Mouse (Mus musculus) myocyte (in vitro differentiated cells): ENCODE results near the gene Gm13199. TPM values are rescaled to one million over a fixed set of nuclear protein-coding genes. Genes with fewer than 3 reads are reported as not detected.

Experiments
- H3K27me3 ChIP-seq: one replicate; pipeline ENCODE4 v1.6.1; 2011; ENCODE audit not compliant: control insufficient read depth, insufficient read depth, insufficient read length
- H3K36me3 ChIP-seq: one replicate; pipeline ENCODE4 v1.6.1; 2011; ENCODE audit not compliant: control insufficient read depth, insufficient read depth
- H3K4me2 ChIP-seq: one replicate; pipeline ENCODE4 v1.6.1; 2011; ENCODE audit warnings: low read depth, control low read depth
- H3K4me3 ChIP-seq: one replicate; pipeline ENCODE4 v1.5.1; 2011; ENCODE audit warnings: mild to moderate bottlenecking, control low read depth, moderate library complexity
- H3K79me2 ChIP-seq: one replicate; pipeline ENCODE4 v1.6.1; 2011; ENCODE audit not compliant: control insufficient read depth, insufficient read depth
- H3ac ChIP-seq: one replicate; pipeline ENCODE4 v1.6.1; 2011; ENCODE audit not compliant: control insufficient read depth, insufficient read length
- CEBPB ChIP-seq: IDR thresholded peaks from 2 replicates; pipeline ENCODE4 v1.6.1; 2011; ENCODE audit warnings: mild to moderate bottlenecking, moderate library complexity; ENCODE audit not compliant: poor library complexity, insufficient read depth, severe bottlenecking
- E2F4 ChIP-seq: IDR thresholded peaks from one replicate; pipeline ENCODE4 v1.6.1; 2011; ENCODE audit warnings: mild to moderate bottlenecking, control low read depth, moderate library complexity; ENCODE audit not compliant: insufficient read depth
- MAX ChIP-seq: IDR thresholded peaks from one replicate; pipeline ENCODE4 v1.6.1; 2011; ENCODE audit warnings: low read depth, mild to moderate bottlenecking, control low read depth
- MYOD1 ChIP-seq, 3 experiments: IDR thresholded peaks; one replicate each; pipeline ENCODE4 v1.6.1; 2011; ENCODE audit warnings: control low read depth in 2 of 3, low read depth in 2 of 3, mild to moderate bottlenecking in 2 of 3, moderate library complexity in 1 of 3; ENCODE audit not compliant: insufficient read length in 2 of 3, control insufficient read depth in 1 of 3
- MYOG ChIP-seq, 3 experiments: IDR thresholded peaks; one replicate each; pipeline ENCODE4 v1.6.1; 2011; ENCODE audit warnings: control low read depth in 2 of 3, low read depth in 2 of 3, mild to moderate bottlenecking in 2 of 3; ENCODE audit not compliant: insufficient read length in 2 of 3, control insufficient read depth in 1 of 3, insufficient read depth in 1 of 3
- POLR2A ChIP-seq: IDR thresholded peaks from one replicate; pipeline ENCODE4 v1.6.1; 2011; ENCODE audit warnings: low read depth, mild to moderate bottlenecking, control low read depth, moderate library complexity; ENCODE audit not compliant: insufficient read length
- POLR2AphosphoS2 ChIP-seq: IDR thresholded peaks from one replicate; pipeline ENCODE4 v1.6.1; 2011; ENCODE audit warnings: low read depth, control low read depth; ENCODE audit not compliant: insufficient read length
- REST ChIP-seq: IDR thresholded peaks from one replicate; pipeline ENCODE4 v1.6.1; 2011; ENCODE audit warnings: mild to moderate bottlenecking, control low read depth, moderate library complexity; ENCODE audit not compliant: insufficient read depth, insufficient read length
- SRF ChIP-seq: IDR thresholded peaks from one replicate; pipeline ENCODE4 v1.6.1; 2011; ENCODE audit warnings: low read depth; ENCODE audit not compliant: control insufficient read depth, insufficient read length
- TCF12 ChIP-seq: IDR thresholded peaks from one replicate; pipeline ENCODE4 v1.6.1; 2011; ENCODE audit warnings: mild to moderate bottlenecking, control low read depth; ENCODE audit not compliant: poor library complexity, insufficient read depth, severe bottlenecking
- TCF3 ChIP-seq: IDR thresholded peaks from one replicate; pipeline ENCODE4 v1.6.1; 2011; ENCODE audit warnings: low read depth, control low read depth; ENCODE audit not compliant: insufficient read length
- USF1 ChIP-seq: IDR thresholded peaks from one replicate; pipeline ENCODE4 v1.6.1; 2011; ENCODE audit warnings: low read depth, mild to moderate bottlenecking, control low read depth, moderate library complexity
- polyA plus RNA-seq: library from polyadenylated mRNA; unstranded; fragments of >200 nt; fragmentation: generic; extraction: Trizol; gene quantifications from one replicate; pipeline ENCODE4 v1.2.1, GENCODE M21; 2012; ENCODE audit warnings: missing spikeins

The Gm13199 gene
- polyA plus RNA-seq, 1 experiment, result 0.24 TPM

DNA sequence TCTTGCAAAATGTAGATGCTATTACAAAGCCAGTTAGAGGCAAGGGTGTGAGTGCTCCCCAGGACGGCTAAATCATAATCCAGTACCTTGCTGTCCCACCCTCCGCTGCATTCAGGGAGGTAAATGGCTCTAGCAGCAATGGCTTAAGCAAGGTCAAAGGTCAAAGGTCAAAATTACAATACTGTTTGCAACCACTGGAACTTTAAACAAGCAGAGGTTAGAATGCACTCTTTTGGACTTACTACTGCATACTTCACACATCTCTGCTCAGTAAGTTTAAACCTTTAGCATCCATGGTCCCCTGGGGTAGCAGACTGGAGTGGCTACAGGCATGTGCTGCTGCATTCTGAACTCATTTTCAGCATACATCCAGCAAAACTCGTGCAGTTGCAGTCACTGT, 14.7 kb upstream of the Gm13199 start:
- H3K4me3 ChIP-seq, result no peak overlapping the region
- no peaks in the 10 kb centered on the region for H3K27me3 ChIP-seq
- no peak overlapping the region for H3K4me2 ChIP-seq
- H3K79me2 ChIP-seq, result no peaks in the 10 kb centered on the region
- peaks cover 62% of the 10 kb centered on the region for H3K36me3 ChIP-seq
- TF ChIP-seq MYOG (IDR thresholded peaks at IDR 0.05; ENCODE audit: control insufficient read depth in 1 of 3, insufficient read depth in 1 of 3, insufficient read length in 2 of 3, low read depth in 2 of 3), result no peak
- no peak for TF ChIP-seq USF1
- no peak for TF ChIP-seq POLR2A
- no peak for TF ChIP-seq REST
- TF ChIP-seq CEBPB, result no peak
- no peak for TF ChIP-seq SRF
- TF ChIP-seq E2F4, result no peak
- no peak for TF ChIP-seq POLR2AphosphoS2
- no peak for TF ChIP-seq MYOD1 (IDR thresholded peaks at IDR 0.05; ENCODE audit: control insufficient read depth in 1 of 3, insufficient read length in 2 of 3, low read depth in 2 of 3)
- no peak for TF ChIP-seq TCF3
- TF ChIP-seq TCF12, result no peak
- TF ChIP-seq MAX, result no peak
- H3ac ChIP-seq, result no peak overlapping the region

DNA sequence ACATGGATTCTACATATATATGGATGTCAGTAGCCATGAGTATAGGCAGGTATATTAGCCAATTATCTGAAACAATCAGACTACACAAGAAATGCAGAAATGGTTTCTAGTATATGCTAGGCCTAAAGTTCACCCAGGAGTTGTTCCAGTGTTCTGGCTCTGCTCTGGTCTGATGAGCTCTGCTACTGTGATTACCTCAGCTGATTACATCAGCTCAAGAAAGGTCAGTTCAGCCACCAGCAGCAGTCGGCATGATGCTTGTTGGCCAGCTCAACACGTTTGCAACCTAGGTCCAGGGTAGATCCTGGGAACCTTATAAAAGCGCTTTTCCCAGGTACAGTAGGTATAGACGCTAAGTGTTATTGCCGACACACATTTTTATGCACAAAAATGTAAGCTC, 7.0 kb upstream of the Gm13199 start:
- H3K4me2 ChIP-seq, result no peak overlapping the region
- H3K27me3 ChIP-seq, result no peaks in the 10 kb centered on the region
- no peak overlapping the region for H3K4me3 ChIP-seq
- peaks cover 57% of the 10 kb centered on the region for H3K36me3 ChIP-seq
- TF ChIP-seq TCF12, result no peak
- TF ChIP-seq POLR2AphosphoS2, result no peak
- no peak for TF ChIP-seq TCF3
- TF ChIP-seq REST, result no peak
- TF ChIP-seq MYOG (IDR thresholded peaks at IDR 0.05; ENCODE audit: control insufficient read depth in 1 of 3, insufficient read depth in 1 of 3, insufficient read length in 2 of 3, low read depth in 2 of 3), result no peak
- TF ChIP-seq CEBPB, result no peak
- TF ChIP-seq SRF, result no peak
- no peak for TF ChIP-seq MAX
- TF ChIP-seq USF1, result no peak
- TF ChIP-seq MYOD1 (IDR thresholded peaks at IDR 0.05; ENCODE audit: control insufficient read depth in 1 of 3, insufficient read length in 2 of 3, low read depth in 2 of 3), result no peak
- no peak for TF ChIP-seq E2F4
- TF ChIP-seq POLR2A, result no peak
- no peaks in the 10 kb centered on the region for H3K79me2 ChIP-seq
- no peak overlapping the region for H3ac ChIP-seq

DNA sequence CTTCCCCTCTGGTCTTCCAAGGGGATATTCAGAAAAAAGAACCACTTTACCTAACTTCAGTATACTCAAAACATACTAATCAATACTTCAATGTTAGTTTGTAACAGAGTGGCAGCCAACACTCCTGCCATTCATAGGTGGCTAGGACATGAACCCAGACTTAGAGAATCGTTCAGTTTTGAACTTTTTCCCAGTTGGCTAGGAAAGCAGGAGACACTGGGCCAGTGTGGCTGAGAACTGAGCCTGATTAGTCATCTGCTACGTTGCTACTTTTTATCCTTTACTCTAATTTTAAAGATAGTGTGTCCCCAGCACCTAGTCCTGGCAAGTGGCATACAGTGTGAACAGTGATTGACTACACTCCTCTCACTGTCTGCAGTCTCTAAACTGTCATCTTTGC, 4.9 kb upstream of the Gm13199 start:
- H3K36me3 ChIP-seq, result peaks cover 48% of the 10 kb centered on the region
- no peaks in the 10 kb centered on the region for H3K27me3 ChIP-seq
- no peak overlapping the region for H3K4me2 ChIP-seq
- no peak overlapping the region for H3K4me3 ChIP-seq
- no peak overlapping the region for H3ac ChIP-seq
- TF ChIP-seq TCF3, result no peak
- no peak for TF ChIP-seq POLR2AphosphoS2
- TF ChIP-seq TCF12, result no peak
- no peak for TF ChIP-seq MAX
- no peak for TF ChIP-seq USF1
- TF ChIP-seq MYOD1 (IDR thresholded peaks at IDR 0.05; ENCODE audit: control insufficient read depth in 1 of 3, insufficient read length in 2 of 3, low read depth in 2 of 3), result no peak
- TF ChIP-seq SRF, result no peak
- TF ChIP-seq MYOG (IDR thresholded peaks at IDR 0.05; ENCODE audit: control insufficient read depth in 1 of 3, insufficient read depth in 1 of 3, insufficient read length in 2 of 3, low read depth in 2 of 3), result no peak
- no peak for TF ChIP-seq E2F4
- TF ChIP-seq REST, result no peak
- H3K79me2 ChIP-seq, result no peaks in the 10 kb centered on the region

DNA sequence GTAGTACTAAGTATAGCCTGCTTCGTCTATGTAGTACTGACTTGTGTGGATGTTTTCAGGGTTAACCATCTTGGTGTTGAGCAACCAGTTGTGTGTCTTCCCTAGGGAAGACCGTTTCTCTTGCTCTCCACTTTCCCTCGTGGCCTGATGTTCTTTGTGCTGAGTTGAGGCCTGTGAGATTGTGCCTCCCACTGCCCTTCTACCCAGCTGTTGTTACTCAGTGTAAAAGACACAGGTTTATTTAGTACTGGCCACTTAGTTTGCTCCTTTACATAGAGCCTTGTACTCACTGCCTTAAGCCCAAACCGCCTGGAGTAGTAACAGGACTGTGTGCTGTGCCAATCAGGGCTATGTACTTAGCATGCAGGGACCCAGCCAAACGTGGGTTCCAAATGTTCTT, 10.9 kb downstream of the Gm13199 start:
- no peak overlapping the region for H3K4me2 ChIP-seq
- H3ac ChIP-seq, result no peak overlapping the region
- peaks cover 44% of the 10 kb centered on the region for H3K79me2 ChIP-seq
- H3K27me3 ChIP-seq, result no peaks in the 10 kb centered on the region
- no peak for TF ChIP-seq USF1
- no peak overlapping the region for H3K4me3 ChIP-seq
- peaks cover 5% of the 10 kb centered on the region for H3K36me3 ChIP-seq

DNA sequence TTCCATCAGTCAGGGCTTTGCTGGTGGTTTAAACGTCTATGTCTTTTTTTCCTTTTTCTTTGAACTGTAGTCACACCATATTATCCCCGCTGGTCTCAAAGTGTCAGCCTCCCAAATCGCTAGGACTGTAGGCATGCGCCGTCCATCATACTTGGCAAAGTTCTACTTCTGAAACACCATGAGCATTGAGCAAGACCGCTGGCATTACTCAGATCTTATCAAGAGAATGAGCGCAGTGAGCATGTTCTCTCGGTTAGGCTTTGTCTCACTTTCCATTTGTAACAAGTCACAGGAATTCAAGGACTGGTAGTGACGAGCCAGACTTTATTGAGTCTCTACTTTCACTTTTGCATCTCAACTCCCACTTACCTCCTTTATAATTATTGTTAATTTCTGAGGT, 11.6 kb downstream of the Gm13199 start:
- Histone ChIP-seq H3K4me2 (no peak overlapping the region), H3ac (no peak overlapping the region), H3K36me3 (peaks cover 5% of the 10 kb centered on the region), H3K79me2 (peaks cover 52% of the 10 kb centered on the region), H3K27me3 (no peaks in the 10 kb centered on the region), H3K4me3 (no peak overlapping the region)
- no peak for TF ChIP-seq TCF3
- no peak for TF ChIP-seq SRF
- no peak for TF ChIP-seq MYOG (IDR thresholded peaks at IDR 0.05; ENCODE audit: control insufficient read depth in 1 of 3, insufficient read depth in 1 of 3, insufficient read length in 2 of 3, low read depth in 2 of 3)
- TF ChIP-seq USF1, result no peak
- no peak for TF ChIP-seq CEBPB
- no peak for TF ChIP-seq POLR2AphosphoS2
- no peak for TF ChIP-seq E2F4
- no peak for TF ChIP-seq MAX
- TF ChIP-seq MYOD1 (IDR thresholded peaks at IDR 0.05; ENCODE audit: control insufficient read depth in 1 of 3, insufficient read length in 2 of 3, low read depth in 2 of 3), result no peak
- TF ChIP-seq TCF12, result no peak
- TF ChIP-seq POLR2A, result no peak
- TF ChIP-seq REST, result no peak
